Mouse (Mus musculus) midbrain, embryonic 15.5 days (tissue): ENCODE results near the gene Acyp2. TPM values are rescaled to one million over a fixed set of nuclear protein-coding genes. Genes with fewer than 3 reads are reported as not detected.
"Not testable (repeated sequence)": the region's sequence is repeated elsewhere in the genome, so short reads cannot be mapped to it uniquely, and the experiment has no call there.

Experiments
- ATAC-seq: fragments of 200-750 bp; cut with Nextera tagmentation; replicated peaks from 2 replicates; pipeline ENCODE4 v1.8.0; 2017; ENCODE audit warnings: moderate TSS enrichment
- H3K27ac ChIP-seq: fragments of 300-500 bp; sonication (generic); 2 replicates; pipeline ENCODE4 v1.5.1; 2015; ENCODE audit warnings: mild to moderate bottlenecking, inconsistent platforms
- H3K27me3 ChIP-seq: fragments of 300-500 bp; sonication (generic); replicated peaks from 2 replicates; pipeline ENCODE4 v1.6.1; 2015; ENCODE audit warnings: inconsistent platforms
- H3K36me3 ChIP-seq: fragments of 300-500 bp; sonication (generic); replicated peaks from 2 replicates; pipeline ENCODE4 v1.6.1; 2015; ENCODE audit warnings: inconsistent platforms
- H3K4me1 ChIP-seq: fragments of 300-500 bp; sonication (generic); 2 replicates; pipeline ENCODE4 v1.6.1; 2015; ENCODE audit warnings: inconsistent platforms
- H3K4me2 ChIP-seq: fragments of 300-500 bp; sonication (generic); 2 replicates; pipeline ENCODE4 v1.6.1; 2015; ENCODE audit warnings: inconsistent platforms, mild to moderate bottlenecking, moderate library complexity
- H3K4me3 ChIP-seq: fragments of 300-500 bp; sonication (generic); 2 replicates; pipeline ENCODE4 v1.5.1; 2015; ENCODE audit warnings: mild to moderate bottlenecking, inconsistent platforms
- H3K9ac ChIP-seq: fragments of 300-500 bp; sonication (generic); 2 replicates; pipeline ENCODE4 v1.6.1; 2015; ENCODE audit warnings: mild to moderate bottlenecking, inconsistent platforms
- H3K9me3 ChIP-seq: fragments of 300-500 bp; sonication (generic); 2 replicates; pipeline ENCODE4 v1.6.1; 2016; ENCODE audit warnings: inconsistent platforms
- WGBS: fragments of 180-500 bp; shearing (Covaris S2); methylation state at CpG from one replicate; pipeline ENCODE4 v1.1.7; 2015; ENCODE audit warnings: mixed read lengths; 5-methylcytosine and 5-hydroxymethylcytosine counted together
- polyA plus RNA-seq: library from polyadenylated mRNA; unstranded; fragments of >200 nt; fragmentation: Nextera tagmentation; extraction: Ambion mirVana; gene quantifications from 2 replicates; pipeline ENCODE4 v1.2.1, GENCODE M21; 2015

The Acyp2 gene
- polyA plus RNA-seq, 1 experiment from 2014 or later, result 16.4 TPM

- ATAC-seq, H3K4me2 ChIP-seq: not testable (repeated sequence)
- WGBS, result 90% methylated on average over 1 of the region's 1 CpGs
Measured at GRCm38 (mm10) chr11:30621386-30622363, 27.7 kb downstream of the Acyp2 start.

GRCm38 (mm10) chr11:30618235-30618634 lies 31.2 kb downstream of the Acyp2 start:
- 62% methylated on average over 4 of the region's 4 CpGs for WGBS
- ATAC-seq, result no peak
- H3K4me1 ChIP-seq, result no peaks in the 10 kb centered on the region

More at GRCm38 (mm10) chr11:30621386-30622363, 27.7 kb downstream of the Acyp2 start:
- not testable (repeated sequence) for H3K27ac ChIP-seq, H3K36me3 ChIP-seq, H3K9ac ChIP-seq, H3K9me3 ChIP-seq, H3K27me3 ChIP-seq, H3K4me3 ChIP-seq, H3K4me1 ChIP-seq

GRCm38 (mm10) chr11:30617571-30618097 lies 31.8 kb downstream of the Acyp2 start:
- WGBS, result 27% methylated on average over 2 of the region's 2 CpGs

More at GRCm38 (mm10) chr11:30618235-30618634, 31.2 kb downstream of the Acyp2 start:
- H3K9me3 ChIP-seq, result no peaks in the 10 kb centered on the region
- no peaks in the 10 kb centered on the region for H3K27me3 ChIP-seq
- H3K9ac ChIP-seq, result no peak overlapping the region
- no peak overlapping the region for H3K4me2 ChIP-seq
- no peak overlapping the region for H3K4me3 ChIP-seq
- H3K36me3 ChIP-seq, result no peaks in the 10 kb centered on the region
- no peak overlapping the region for H3K27ac ChIP-seq

GRCm38 (mm10) chr11:30615977-30616376 lies 33.4 kb downstream of the Acyp2 start:
- no peaks in the 10 kb centered on the region for H3K4me1 ChIP-seq
- WGBS, result 80% methylated on average over 1 of the region's 1 CpGs
- no peak overlapping the region for H3K4me3 ChIP-seq
- no peak for ATAC-seq
- H3K27me3 ChIP-seq, result no peaks in the 10 kb centered on the region
- H3K27ac ChIP-seq, result no peak overlapping the region
- no peaks in the 10 kb centered on the region for H3K9me3 ChIP-seq
- no peak overlapping the region for H3K9ac ChIP-seq
- no peaks in the 10 kb centered on the region for H3K36me3 ChIP-seq
- H3K4me2 ChIP-seq, result no peak overlapping the region

More at GRCm38 (mm10) chr11:30617571-30618097, 31.8 kb downstream of the Acyp2 start:
- Histone ChIP-seq H3K36me3 (no peaks in the 10 kb centered on the region), H3K9ac (no peak overlapping the region), H3K4me2 (no peak overlapping the region), H3K4me1 (no peaks in the 10 kb centered on the region), H3K27ac (no peak overlapping the region), H3K27me3 (no peaks in the 10 kb centered on the region), H3K9me3 (no peaks in the 10 kb centered on the region), H3K4me3 (no peak overlapping the region)
- no peak for ATAC-seq

GRCm38 (mm10) chr11:30613916-30614546 lies 35.4 kb downstream of the Acyp2 start:
- H3K9me3 ChIP-seq, result no peaks in the 10 kb centered on the region
- H3K27me3 ChIP-seq, result no peaks in the 10 kb centered on the region
- H3K27ac ChIP-seq, result no peak overlapping the region
- 86% methylated on average over 1 of the region's 1 CpGs for WGBS
- no peaks in the 10 kb centered on the region for H3K4me1 ChIP-seq
- ATAC-seq, result no peak
- H3K4me3 ChIP-seq, result no peak overlapping the region
- no peak overlapping the region for H3K9ac ChIP-seq
- no peak overlapping the region for H3K4me2 ChIP-seq
- no peaks in the 10 kb centered on the region for H3K36me3 ChIP-seq

GRCm38 (mm10) chr11:30612699-30613098 lies 36.7 kb downstream of the Acyp2 start:
- H3K4me3 ChIP-seq, result no peak overlapping the region
- no peak overlapping the region for H3K27ac ChIP-seq
- H3K4me1 ChIP-seq, result no peaks in the 10 kb centered on the region
- no peak for ATAC-seq
- H3K36me3 ChIP-seq, result no peaks in the 10 kb centered on the region
- no peak overlapping the region for H3K4me2 ChIP-seq
- H3K9me3 ChIP-seq, result no peaks in the 10 kb centered on the region
- no peak overlapping the region for H3K9ac ChIP-seq
- H3K27me3 ChIP-seq, result no peaks in the 10 kb centered on the region

- Histone ChIP-seq H3K4me1 (no peaks in the 10 kb centered on the region), H3K4me2 (no peak overlapping the region), H3K9ac (no peak overlapping the region), H3K27ac (no peak overlapping the region), H3K27me3 (no peaks in the 10 kb centered on the region), H3K36me3 (no peaks in the 10 kb centered on the region), H3K4me3 (no peak overlapping the region), H3K9me3 (no peaks in the 10 kb centered on the region)
- ATAC-seq, result no peak
- 100% methylated on average over 1 of the region's 1 CpGs for WGBS
Measured at GRCm38 (mm10) chr11:30609247-30609646, 40.1 kb downstream of the Acyp2 start.

- no peak overlapping the region for H3K9ac ChIP-seq
- no peak for ATAC-seq
- WGBS, result 79% methylated on average over 3 of the region's 3 CpGs
- no peak overlapping the region for H3K4me3 ChIP-seq
- no peaks in the 10 kb centered on the region for H3K36me3 ChIP-seq
- no peaks in the 10 kb centered on the region for H3K9me3 ChIP-seq
- H3K27me3 ChIP-seq, result no peaks in the 10 kb centered on the region
- H3K27ac ChIP-seq, result no peak overlapping the region
- no peaks in the 10 kb centered on the region for H3K4me1 ChIP-seq
- no peak overlapping the region for H3K4me2 ChIP-seq
Measured at GRCm38 (mm10) chr11:30607587-30608518, 41.5 kb downstream of the Acyp2 start.

- no peak overlapping the region for H3K27ac ChIP-seq
- no peaks in the 10 kb centered on the region for H3K9me3 ChIP-seq
- no peaks in the 10 kb centered on the region for H3K36me3 ChIP-seq
- ATAC-seq, result no peak
- no peak overlapping the region for H3K4me2 ChIP-seq
- H3K9ac ChIP-seq, result no peak overlapping the region
- no peaks in the 10 kb centered on the region for H3K27me3 ChIP-seq
- WGBS, result 73% methylated on average over 3 of the region's 3 CpGs
- H3K4me1 ChIP-seq, result no peaks in the 10 kb centered on the region
- no peak overlapping the region for H3K4me3 ChIP-seq
Measured at GRCm38 (mm10) chr11:30597259-30597658, 52.1 kb downstream of the Acyp2 start.

- WGBS, result 95% methylated on average over 2 of the region's 2 CpGs
- Histone ChIP-seq H3K4me3 (no peak overlapping the region), H3K4me1 (no peaks in the 10 kb centered on the region), H3K36me3 (no peaks in the 10 kb centered on the region), H3K27ac (no peak overlapping the region), H3K9ac (no peak overlapping the region), H3K4me2 (no peak overlapping the region), H3K27me3 (no peaks in the 10 kb centered on the region), H3K9me3 (0 out of 2 replicates have a peak, but pooled peaks cover 7% of the 10 kb centered on the region)
- no peak for ATAC-seq
Measured at GRCm38 (mm10) chr11:30580008-30580407, 69.4 kb downstream of the Acyp2 start.

- 87% methylated on average over 2 of the region's 2 CpGs for WGBS
- no peak overlapping the region for H3K4me2 ChIP-seq
- H3K4me3 ChIP-seq, result no peak overlapping the region
- no peak overlapping the region for H3K9ac ChIP-seq
- 0 out of 2 replicates have a peak, but pooled peaks cover 7% of the 10 kb centered on the region for H3K9me3 ChIP-seq
- no peaks in the 10 kb centered on the region for H3K27me3 ChIP-seq
- ATAC-seq, result no peak
- no peaks in the 10 kb centered on the region for H3K36me3 ChIP-seq
- no peak overlapping the region for H3K27ac ChIP-seq
- H3K4me1 ChIP-seq, result no peaks in the 10 kb centered on the region
Measured at GRCm38 (mm10) chr11:30578931-30579330, 70.5 kb downstream of the Acyp2 start.
